Mouse (Mus musculus): ENCODE measurements at regions not wholly inside any gene's neighbourhood (a gene's known extent, or its start where the extent isn't known, plus 50 kb on each side); places are given as distances from the start of the nearest gene placed in this dataset.
A peak's percentile ranks its signal among the peaks of the same experiment; 100 is the strongest.

GRCm38 (mm10) chr12:115003118-115003517 lies 1044.4 kb upstream of the Zfp386 start:
- H3K79me2 ChIP-seq (ENCODE audit: control insufficient read depth, insufficient read depth, low read length, poor library complexity) = no peaks in the 10 kb centered on the region
- TF ChIP-seq ZKSCAN1 (IDR thresholded peaks at IDR 0.05; ENCODE audit: low read depth, low read length) (no peak), CHD2 (IDR thresholded peaks at IDR 0.05; ENCODE audit: low read length) (no peak), ELF1 (IDR thresholded peaks at IDR 0.05; ENCODE audit: low read depth, low read length) (no peak), RAD21 (IDR thresholded peaks at IDR 0.05; ENCODE audit: low read depth, low read length) (no peak), BHLHE40 (IDR thresholded peaks at IDR 0.05; ENCODE audit: borderline replicate concordance, low read depth, low read length) (no peak), SIN3A (IDR thresholded peaks at IDR 0.05; ENCODE audit: low read length) (no peak), NELFE (IDR thresholded peaks at IDR 0.05; ENCODE audit: low read depth, low read length) (no peak), RCOR1 (IDR thresholded peaks at IDR 0.05; ENCODE audit: low read depth, low read length) (no peak), USF2 (IDR thresholded peaks at IDR 0.05; ENCODE audit: borderline replicate concordance in 1 of 2, insufficient read depth in 1 of 2, low read depth in 1 of 2, low read length in 2 of 2) (no peak), HCFC1 (IDR thresholded peaks at IDR 0.05; ENCODE audit: low read depth, low read length) (no peak), POLR2AphosphoS2 (IDR thresholded peaks at IDR 0.05; ENCODE audit: low read length) (no peak), TBP (IDR thresholded peaks at IDR 0.05; ENCODE audit: low read depth, low read length) (no peak), MAFK (IDR thresholded peaks at IDR 0.05; ENCODE audit: borderline replicate concordance, low read depth, low read length) (no peak), ETS1 (IDR thresholded peaks at IDR 0.05; ENCODE audit: low read depth, low read length) (no peak), ZNF384 (IDR thresholded peaks at IDR 0.05; ENCODE audit: low read depth, low read length) (no peak)
- no peak overlapping the region for H3K9ac ChIP-seq (ENCODE audit: control insufficient read depth, low read depth, low read length, poor library complexity, severe bottlenecking)
- no peaks in the 10 kb centered on the region for H3K27me3 ChIP-seq (ENCODE audit: control insufficient read depth in 1 of 2, insufficient read depth in 2 of 2, low read length in 2 of 2)
- no peak for DNase-seq (ENCODE audit: low read depth, low spot score)
- H3K27ac ChIP-seq (ENCODE audit: control insufficient read depth, low read depth, low read length) = no peak overlapping the region
- no peaks in the 10 kb centered on the region for H3K36me3 ChIP-seq (ENCODE audit: control insufficient read depth in 1 of 2, insufficient read depth in 2 of 2, low read length in 2 of 2)
- H3K4me3 ChIP-seq (ENCODE audit: control insufficient read depth in 1 of 2, insufficient read depth in 1 of 2, low read depth in 2 of 2, low read length in 2 of 2) = no peak overlapping the region
- no peaks in the 10 kb centered on the region; the same call in 1 of the 2 replicates for H3K9me3 ChIP-seq (replicated peaks; ENCODE audit: insufficient read depth, low read length)
- H3K4me1 ChIP-seq (ENCODE audit: control insufficient read depth in 1 of 2, insufficient read depth in 2 of 2, low read length in 2 of 2) = no peaks in the 10 kb centered on the region

GRCm38 (mm10) chr12:115008434-115008833 lies 1039.1 kb upstream of the Zfp386 start:
- Histone ChIP-seq H3K27me3 (ENCODE audit: control insufficient read depth in 1 of 2, insufficient read depth in 2 of 2, low read length in 2 of 2) (no peaks in the 10 kb centered on the region), H3K4me1 (ENCODE audit: control insufficient read depth in 1 of 2, insufficient read depth in 2 of 2, low read length in 2 of 2) (no peaks in the 10 kb centered on the region), H3K27ac (ENCODE audit: control insufficient read depth, low read depth, low read length) (no peak overlapping the region), H3K79me2 (ENCODE audit: control insufficient read depth, insufficient read depth, low read length, poor library complexity) (no peaks in the 10 kb centered on the region), H3K9me3 (replicated peaks; ENCODE audit: insufficient read depth, low read length) (no peaks in the 10 kb centered on the region; the same call in 1 of the 2 replicates), H3K4me3 (ENCODE audit: control insufficient read depth in 1 of 2, insufficient read depth in 1 of 2, low read depth in 2 of 2, low read length in 2 of 2) (no peak overlapping the region), H3K9ac (ENCODE audit: control insufficient read depth, low read depth, low read length, poor library complexity, severe bottlenecking) (no peak overlapping the region), H3K36me3 (ENCODE audit: control insufficient read depth in 1 of 2, insufficient read depth in 2 of 2, low read length in 2 of 2) (no peaks in the 10 kb centered on the region)
- TF ChIP-seq MAFK (IDR thresholded peaks at IDR 0.05; ENCODE audit: borderline replicate concordance, low read depth, low read length) (no peak), POLR2A (IDR thresholded peaks at IDR 0.05; ENCODE audit: control insufficient read depth in 1 of 2, insufficient read depth in 1 of 2, low read depth in 1 of 2, low read length in 2 of 2, poor library complexity in 1 of 2) (no peak), CTCF (IDR thresholded peaks at IDR 0.05 in 2 of 3, conservative IDR thresholded peaks at IDR 0.05 in 1 of 3; ENCODE audit: control insufficient read depth in 1 of 3, insufficient read depth in 1 of 3, low read depth in 2 of 3, low read length in 3 of 3, poor library complexity in 1 of 3, severe bottlenecking in 1 of 3) (0 out of 6 replicates have a peak, but pooled peaks of 1 of the 3 experiments have one; percentile 6)
- DNase-seq (ENCODE audit: low read depth, low spot score) = no peak

Measured in MEL (cell line).